Comparison of ENCODE assay signal across 12 mouse cellular contexts in the genomic region with DNA sequence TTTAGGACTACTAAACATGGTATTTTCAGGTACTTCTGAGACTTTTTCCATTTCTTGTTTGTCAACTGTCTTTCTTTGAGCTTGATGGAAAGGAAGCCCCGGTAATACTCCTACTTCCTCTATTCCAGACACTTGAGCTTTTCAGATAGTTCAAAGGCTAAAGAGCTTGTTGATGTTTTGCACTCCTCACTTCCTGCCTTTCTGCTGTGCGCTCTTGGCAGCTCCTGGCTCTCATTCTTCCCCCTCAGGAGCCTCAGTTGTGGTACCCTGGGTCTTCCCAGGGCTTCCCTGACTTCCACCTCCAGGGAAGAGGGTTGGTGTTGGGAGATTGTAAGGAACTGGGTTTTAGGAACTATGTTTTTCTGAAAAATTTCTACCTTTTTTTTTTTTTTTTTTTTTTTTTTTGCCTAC. TPM values are rescaled to one million over a fixed set of nuclear protein-coding genes. Genes with fewer than 3 reads are reported as not detected.
DNase-seq lines count a peak whose midpoint lies in the region; ATAC-seq and TF ChIP-seq lines count a peak whose summit lies in the region.
"Had no signal": no experiment of that assay in that cellular context is flagged by ENCODE, and none has a peak within 500 bp of the region (broad histone marks: within the 10 kb centered on the region; RNA-seq: fewer than 3 reads in every experiment).

No protein-coding gene starts in this region.

- H3K9me3 ChIP-seq in heart, embryonic 12.5 days (replicated peaks), result no peaks in the 10 kb centered on the region
- H3K9me3 ChIP-seq in lung, embryonic 15.5 days, result no peaks in the 10 kb centered on the region
- no peaks in the 10 kb centered on the region for H3K9me3 ChIP-seq in midbrain, embryonic 11.5 days (ENCODE audit: control insufficient read depth, low read length)

- intact Hi-C loops in heart, postnatal 25 days (cut with DNase I), result no loop called here

- H3K27ac ChIP-seq in heart, embryonic 12.5 days (ENCODE audit: poor library complexity, severe bottlenecking), result peak overlapping the region; percentile 56; the same call in 1 of the 2 replicates
- H3K27ac ChIP-seq in lung, embryonic 15.5 days, result peak overlapping the region; percentile 1; the same call in 1 of the 2 replicates
- no peak overlapping the region for H3K27ac ChIP-seq in midbrain, embryonic 11.5 days (ENCODE audit: low read depth, low read length)
- H3K27ac ChIP-seq: liver, embryonic 14.5 days had no signal

- 27% methylated on average over 2 of the region's 2 CpGs for WGBS in heart, embryonic 12.5 days
- WGBS in lung, embryonic 15.5 days, result 15% methylated on average over 2 of the region's 2 CpGs
- 21% methylated on average over 2 of the region's 2 CpGs for WGBS in lung, adult 2 months
- 74% methylated on average over 2 of the region's 2 CpGs for WGBS in midbrain, embryonic 11.5 days

- no peak overlapping the region for H3K4me2 ChIP-seq in heart, embryonic 12.5 days
- no peak overlapping the region for H3K4me2 ChIP-seq in lung, embryonic 15.5 days
- H3K4me2 ChIP-seq in midbrain, embryonic 11.5 days, result no peak overlapping the region

- no peak for DNase-seq in heart, postnatal 25 days (ENCODE audit: low spot score)
- no peak for DNase-seq in lung, adult 2 months
- DNase-seq in thymus, postnatal 14 days, result peak; percentile 42
- DNase-seq in spleen, adult 12 weeks (ENCODE audit: low spot score), result no peak
- no peak for DNase-seq in midbrain, embryonic 11.5 days (ENCODE audit: low spot score, missing footprints)
- DNase-seq: layer of hippocampus, postnatal 36 days had no signal

- H3K9ac ChIP-seq in heart, embryonic 12.5 days, result no peak overlapping the region
- no peak overlapping the region for H3K9ac ChIP-seq in lung, embryonic 15.5 days
- H3K9ac ChIP-seq in midbrain, embryonic 11.5 days (ENCODE audit: low read length), result no peak overlapping the region
- H3K9ac ChIP-seq: liver, embryonic 14.5 days had no signal

- no peak for TF ChIP-seq CTCF in lung, adult 2 months (IDR thresholded peaks at IDR 0.05; ENCODE audit: insufficient read depth, low read length)

- H3K4me1 ChIP-seq in heart, embryonic 12.5 days (replicated peaks), result peaks cover 60% of the 10 kb centered on the region
- H3K4me1 ChIP-seq in lung, embryonic 15.5 days, result peaks cover 44% of the 10 kb centered on the region
- peaks cover 19% of the 10 kb centered on the region for H3K4me1 ChIP-seq in lung, adult 2 months (ENCODE audit: control insufficient read depth, insufficient read depth, low read length)
- peaks cover 29% of the 10 kb centered on the region for H3K4me1 ChIP-seq in midbrain, embryonic 11.5 days (ENCODE audit: control insufficient read depth, insufficient read depth, low read length)

- no peak overlapping the region for H3K4me3 ChIP-seq in heart, embryonic 12.5 days
- H3K4me3 ChIP-seq in lung, embryonic 15.5 days, result no peak overlapping the region
- H3K4me3 ChIP-seq in lung, adult 2 months (replicated peaks; ENCODE audit: extremely low read depth, low read depth, low read length), result no peak overlapping the region
- no peak overlapping the region for H3K4me3 ChIP-seq in midbrain, embryonic 11.5 days (ENCODE audit: low read depth, low read length)

- H3K27me3 ChIP-seq in heart, embryonic 12.5 days (replicated peaks), result no peaks in the 10 kb centered on the region
- no peaks in the 10 kb centered on the region for H3K27me3 ChIP-seq in lung, embryonic 15.5 days
- H3K27me3 ChIP-seq in midbrain, embryonic 11.5 days (ENCODE audit: control insufficient read depth, insufficient read depth, low read length), result no peaks in the 10 kb centered on the region

- no peak for ATAC-seq in heart, embryonic 12.5 days (ENCODE audit: insufficient number of reproducible peaks, low FRiP score)
- no peak for ATAC-seq in lung, embryonic 15.5 days (ENCODE audit: borderline replicate concordance, extremely low read depth, low FRiP score, low TSS enrichment)
- peak; percentile 70 for ATAC-seq in activated CD4-positive, CD25-positive, alpha-beta regulatory T cell, adult 4 months
- ATAC-seq in midbrain, embryonic 11.5 days (ENCODE audit: low FRiP score), result no peak
- ATAC-seq: forebrain, embryonic 16.5 days; midbrain, embryonic 16.5 days had no signal

- no peaks in the 10 kb centered on the region for H3K36me3 ChIP-seq in heart, embryonic 12.5 days
- H3K36me3 ChIP-seq in lung, embryonic 15.5 days, result no peaks in the 10 kb centered on the region
- H3K36me3 ChIP-seq in midbrain, embryonic 11.5 days (ENCODE audit: control insufficient read depth, insufficient read depth, low read length), result no peaks in the 10 kb centered on the region

- no peak for TF ChIP-seq POLR2A in lung, adult 2 months (IDR thresholded peaks at IDR 0.05; ENCODE audit: borderline replicate concordance, extremely low read depth, low read depth, low read length)

RNA-seq across cellular contexts. Expression of a gene that starts 54.1 kb away (rescaled TPM):
- polyA plus RNA-seq in heart, embryonic 12.5 days (2016; fragmentation: Nextera tagmentation; extraction: Ambion mirVana), result 10.0 and 10.8 TPM in 2 replicates
- total RNA-seq in heart, postnatal 25 days (2021), result 10 to 100 TPM; 29.9 to 30.8 TPM
- polyA plus RNA-seq in lung, embryonic 15.5 days (2015; fragmentation: Nextera tagmentation; extraction: Ambion mirVana), result 9.1 and 9.3 TPM in 2 replicates
- 20.3 and 21.4 TPM in 2 replicates for polyA plus RNA-seq in lung, adult 2 months (2012; rRNA removed)
- 10 to 100 TPM; 14.6 to 17.4 TPM for polyA plus RNA-seq in activated CD4-positive, CD25-positive, alpha-beta regulatory T cell, adult 4 months (2017; shearing (Covaris generic))
- polyA plus RNA-seq in midbrain, embryonic 11.5 days (2014; fragmentation: Nextera tagmentation; extraction: Ambion mirVana), result 9.0 and 9.8 TPM in 2 replicates
